Mouse (Mus musculus): ENCODE measurements around the gene Nubp2. TPM values are rescaled to one million over a fixed set of nuclear protein-coding genes. Genes with fewer than 3 reads are reported as not detected.

The Nubp2 gene
- total and polyA plus RNA-seq, 2 experiments: 16.2 to 30.2 TPM

DNA sequence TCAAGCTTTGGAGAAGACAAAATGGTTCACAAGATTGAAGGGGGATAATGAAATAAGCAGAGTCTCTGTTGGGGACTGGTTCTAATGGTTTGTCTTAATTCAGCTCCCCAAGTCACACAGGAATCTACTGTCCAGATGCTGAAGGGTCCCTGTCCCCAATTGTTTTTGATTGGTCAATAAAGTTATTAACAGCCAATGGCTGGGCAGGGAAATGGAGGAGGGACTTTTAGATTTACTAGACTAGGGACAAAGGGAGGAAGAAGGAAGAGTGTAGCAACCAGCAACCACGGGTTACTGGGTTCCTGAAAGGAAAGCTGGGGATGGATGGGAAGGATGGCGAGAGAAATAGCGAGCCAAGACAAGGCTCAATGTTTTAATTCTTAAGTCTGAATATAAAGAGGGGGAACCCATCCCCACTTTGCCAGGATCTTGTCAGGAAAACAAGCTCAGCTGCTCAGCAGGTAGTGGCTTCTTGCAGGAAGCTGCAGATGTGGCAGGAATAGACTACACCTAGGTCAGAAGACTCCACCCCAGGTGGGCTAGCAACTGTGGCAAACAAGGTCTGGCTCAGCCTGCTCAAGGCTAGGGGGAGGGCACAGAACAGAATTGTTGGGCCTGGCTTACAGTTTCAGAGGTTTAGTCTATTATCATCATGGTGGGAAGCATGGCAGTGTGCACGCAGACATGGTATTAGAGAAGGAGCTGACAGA, 12.3 kb downstream of the Nubp2 start:
- Histone ChIP-seq H3K4me3 (ENCODE audit: insufficient read depth, low read depth, low read length) (no peak overlapping the region), H3K4me1 (ENCODE audit: control insufficient read depth, insufficient read depth, low read length) (peaks cover 24% of the 10 kb centered on the region), H3K27ac (replicated peaks; ENCODE audit: insufficient read depth, low read depth, low read length) (no peak overlapping the region), H3K27me3 (ENCODE audit: control insufficient read depth, insufficient read depth, low read length) (no peaks in the 10 kb centered on the region), H3K79me2 (ENCODE audit: control insufficient read depth, insufficient read depth, low read length) (peaks cover under 1% of the 10 kb centered on the region; the same call in 1 of the 2 replicates), H3K9ac (ENCODE audit: low read depth, low read length) (no peak overlapping the region), H3K36me3 (ENCODE audit: control insufficient read depth, insufficient read depth, low read length) (no peaks in the 10 kb centered on the region)
- 84% methylated on average over 4 of the region's 4 CpGs for WGBS
- DNase-seq (ENCODE audit: extremely low read depth, low read depth, low spot score): no peak
- TF ChIP-seq CTCF (IDR thresholded peaks at IDR 0.05; ENCODE audit: low read depth, low read length) (no peak), POLR2A (IDR thresholded peaks at IDR 0.05; ENCODE audit: extremely low read depth, insufficient read depth, low read length) (no peak)

- Histone ChIP-seq H3K4me1 (ENCODE audit: control insufficient read depth, insufficient read depth, low read length) (peaks cover 6% of the 10 kb centered on the region; the same call in 1 of the 2 replicates), H3K36me3 (ENCODE audit: control insufficient read depth, insufficient read depth, low read length) (peaks cover 27% of the 10 kb centered on the region), H3K27ac (replicated peaks; ENCODE audit: insufficient read depth, low read depth, low read length) (no peak overlapping the region), H3K79me2 (ENCODE audit: control insufficient read depth, insufficient read depth, low read length) (no peaks in the 10 kb centered on the region), H3K9ac (ENCODE audit: low read depth, low read length) (no peak overlapping the region), H3K4me3 (ENCODE audit: insufficient read depth, low read depth, low read length) (no peak overlapping the region), H3K27me3 (ENCODE audit: control insufficient read depth, insufficient read depth, low read length) (no peaks in the 10 kb centered on the region)
- 87% methylated on average over 10 of the region's 10 CpGs for WGBS
- TF ChIP-seq CTCF (IDR thresholded peaks at IDR 0.05; ENCODE audit: low read depth, low read length): no peak
- DNase-seq (ENCODE audit: extremely low read depth, low read depth, low spot score): no peak
Measured at GRCm38 (mm10) chr17:24867914-24868313, 18.2 kb downstream of the Nubp2 start.

DNA sequence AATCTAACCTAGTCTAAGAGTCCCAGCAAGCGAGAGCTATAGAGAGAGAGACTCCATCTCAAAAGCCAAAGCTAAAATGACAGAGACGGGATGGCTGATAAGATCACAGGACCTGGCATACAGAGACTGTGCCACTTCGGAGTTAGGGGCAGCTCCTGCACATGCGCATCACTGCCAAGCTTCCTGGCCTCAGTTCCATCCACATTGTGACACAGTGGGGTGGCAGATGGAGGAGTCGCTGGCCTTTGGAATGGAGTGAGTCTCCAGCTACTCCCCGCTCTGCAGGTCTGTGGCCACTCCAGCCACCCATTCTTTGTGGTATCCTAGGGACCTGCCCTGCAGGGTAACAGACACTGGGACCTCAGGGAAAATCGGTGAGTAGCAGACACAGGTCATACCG, 20.4 kb downstream of the Nubp2 start, which contains the start of gene Igfals:
Gene Igfals (plus strand): TSS at position 222 of the 400 bp plus-strand sequence.
- Histone ChIP-seq H3K36me3 (ENCODE audit: control insufficient read depth, insufficient read depth, low read length) (peaks cover 46% of the 10 kb centered on the region), H3K9ac (ENCODE audit: low read depth, low read length) (no peak within 1 kb of the TSS), H3K4me3 (ENCODE audit: insufficient read depth, low read depth, low read length) (no peak within 1 kb of the TSS), H3K4me1 (ENCODE audit: control insufficient read depth, insufficient read depth, low read length) (peaks cover 6% of the 10 kb centered on the region; the same call in 1 of the 2 replicates), H3K79me2 (ENCODE audit: control insufficient read depth, insufficient read depth, low read length) (no peaks in the 10 kb centered on the region), H3K27me3 (ENCODE audit: control insufficient read depth, insufficient read depth, low read length) (no peaks in the 10 kb centered on the region), H3K27ac (replicated peaks; ENCODE audit: insufficient read depth, low read depth, low read length) (no peak within 1 kb of the TSS)
- DNase-seq (ENCODE audit: extremely low read depth, low read depth, low spot score): no peak
- 69% methylated on average over 8 of the region's 8 CpGs for WGBS
- no peak for TF ChIP-seq CTCF (IDR thresholded peaks at IDR 0.05; ENCODE audit: low read depth, low read length)
- TF ChIP-seq POLR2A (IDR thresholded peaks at IDR 0.05; ENCODE audit: extremely low read depth, insufficient read depth, low read length): no peak

GRCm38 (mm10) chr17:24861785-24862184, 24.4 kb downstream of the Nubp2 start:
- no peak overlapping the region for H3K4me3 ChIP-seq (ENCODE audit: insufficient read depth, low read depth, low read length)
- no peaks in the 10 kb centered on the region for H3K27me3 ChIP-seq (ENCODE audit: control insufficient read depth, insufficient read depth, low read length)
- WGBS: 79% methylated on average over 3 of the region's 3 CpGs
- DNase-seq (ENCODE audit: extremely low read depth, low read depth, low spot score): no peak
- peaks cover 60% of the 10 kb centered on the region for H3K36me3 ChIP-seq (ENCODE audit: control insufficient read depth, insufficient read depth, low read length)
- H3K9ac ChIP-seq (ENCODE audit: low read depth, low read length): no peak overlapping the region
- peaks cover 16% of the 10 kb centered on the region for H3K4me1 ChIP-seq (ENCODE audit: control insufficient read depth, insufficient read depth, low read length)
- TF ChIP-seq POLR2A (IDR thresholded peaks at IDR 0.05; ENCODE audit: extremely low read depth, insufficient read depth, low read length) (no peak), CTCF (IDR thresholded peaks at IDR 0.05; ENCODE audit: low read depth, low read length) (no peak)
- H3K27ac ChIP-seq (replicated peaks; ENCODE audit: insufficient read depth, low read depth, low read length): no peak overlapping the region
- no peaks in the 10 kb centered on the region for H3K79me2 ChIP-seq (ENCODE audit: control insufficient read depth, insufficient read depth, low read length)

DNA sequence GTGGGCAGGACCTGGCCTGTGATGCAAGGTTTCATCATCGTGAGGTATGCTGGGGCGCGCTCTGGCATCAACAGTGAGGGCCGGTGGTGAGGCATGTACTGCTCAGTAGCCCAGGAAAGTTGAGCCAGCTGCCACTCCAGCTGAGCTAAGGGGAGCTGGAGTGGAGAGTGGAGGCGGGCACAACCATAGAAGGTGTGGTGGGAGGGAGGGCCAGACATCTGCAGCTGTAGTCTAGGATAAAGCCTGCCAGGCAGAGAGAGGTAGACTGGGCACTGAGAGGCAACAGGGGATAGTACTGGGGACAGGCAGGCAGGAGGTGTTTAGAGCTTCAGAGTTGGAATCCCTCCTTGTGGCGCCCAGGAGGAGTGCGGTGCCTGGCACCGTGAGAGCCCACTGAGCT, 26.1 kb downstream of the Nubp2 start:
- Histone ChIP-seq H3K4me1 (ENCODE audit: control insufficient read depth, insufficient read depth, low read length) (peaks cover 27% of the 10 kb centered on the region), H3K27ac (replicated peaks; ENCODE audit: insufficient read depth, low read depth, low read length) (0 out of 2 replicates have a peak overlapping the region, but pooled peaks have one; percentile 5), H3K4me3 (ENCODE audit: insufficient read depth, low read depth, low read length) (no peak overlapping the region), H3K79me2 (ENCODE audit: control insufficient read depth, insufficient read depth, low read length) (no peaks in the 10 kb centered on the region; the same call in 1 of the 2 replicates), H3K36me3 (ENCODE audit: control insufficient read depth, insufficient read depth, low read length) (peaks cover 65% of the 10 kb centered on the region), H3K27me3 (ENCODE audit: control insufficient read depth, insufficient read depth, low read length) (no peaks in the 10 kb centered on the region), H3K9ac (ENCODE audit: low read depth, low read length) (no peak overlapping the region)
- no peak for DNase-seq (ENCODE audit: extremely low read depth, low read depth, low spot score)
- 59% methylated on average over 8 of the region's 8 CpGs for WGBS
- TF ChIP-seq POLR2A (IDR thresholded peaks at IDR 0.05; ENCODE audit: extremely low read depth, insufficient read depth, low read length): no peak
- TF ChIP-seq CTCF (IDR thresholded peaks at IDR 0.05; ENCODE audit: low read depth, low read length): no peak

DNA sequence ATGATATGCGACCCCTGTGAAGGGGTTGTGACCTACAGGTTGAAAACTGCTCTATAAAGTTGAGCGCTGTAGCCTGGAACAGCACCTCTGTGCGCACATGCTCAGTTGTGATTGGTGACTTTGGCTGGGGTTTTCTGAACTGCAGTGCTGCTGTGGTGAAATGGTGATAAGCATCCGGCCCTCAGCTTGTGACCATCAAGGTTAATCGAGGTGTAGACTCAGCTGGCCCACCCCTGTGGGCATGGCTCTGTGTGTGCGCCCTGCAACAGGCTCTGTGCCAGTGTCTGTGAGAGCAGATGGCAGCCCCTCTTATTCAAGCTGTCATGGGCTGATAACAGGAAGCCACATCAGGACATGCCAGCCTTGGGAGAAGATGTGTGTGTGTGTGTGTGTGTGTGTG, 27.2 kb downstream of the Nubp2 start:
- no peak for TF ChIP-seq CTCF (IDR thresholded peaks at IDR 0.05; ENCODE audit: low read depth, low read length)
- TF ChIP-seq POLR2A (IDR thresholded peaks at IDR 0.05; ENCODE audit: extremely low read depth, insufficient read depth, low read length): no peak
- Histone ChIP-seq H3K27ac (replicated peaks; ENCODE audit: insufficient read depth, low read depth, low read length) (peak overlapping the region; percentile 27; the same call in 1 of the 2 replicates), H3K27me3 (ENCODE audit: control insufficient read depth, insufficient read depth, low read length) (no peaks in the 10 kb centered on the region), H3K9ac (ENCODE audit: low read depth, low read length) (peak overlapping the region; percentile 21; the same call in 1 of the 2 replicates), H3K4me3 (ENCODE audit: insufficient read depth, low read depth, low read length) (no peak overlapping the region), H3K79me2 (ENCODE audit: control insufficient read depth, insufficient read depth, low read length) (no peaks in the 10 kb centered on the region; the same call in 1 of the 2 replicates), H3K4me1 (ENCODE audit: control insufficient read depth, insufficient read depth, low read length) (peaks cover 27% of the 10 kb centered on the region), H3K36me3 (ENCODE audit: control insufficient read depth, insufficient read depth, low read length) (peaks cover 62% of the 10 kb centered on the region)
- WGBS: 41% methylated on average over 6 of the region's 6 CpGs
- DNase-seq (ENCODE audit: extremely low read depth, low read depth, low spot score): no peak
